Mouse (Mus musculus) forebrain, embryonic 10.5 days (tissue): Measurements from ENCODE around the gene Smc4. TPM values are rescaled to one million over a fixed set of nuclear protein-coding genes. Genes with fewer than 3 reads are reported as not detected.
"Not testable (repeated sequence)": the region's sequence is repeated elsewhere in the genome, so short reads cannot be mapped to it uniquely, and the experiment has no call there.

Source experiments
- DNase-seq: peaks from one replicate; pipeline ENCODE4 v3.0.0-alpha.2; 2017; ENCODE audit warnings: low spot score; ENCODE audit errors: extremely low spot score
- H3K27ac ChIP-seq: fragments of 300-500 bp; sonication (generic); 2 replicates; pipeline ENCODE4 v1.5.1; 2016; ENCODE audit warnings: mild to moderate bottlenecking
- H3K27me3 ChIP-seq: fragments of 300-500 bp; sonication (generic); 2 replicates; pipeline ENCODE4 v1.6.1; 2016; ENCODE audit warnings: mild to moderate bottlenecking; ENCODE audit not compliant: poor library complexity, severe bottlenecking
- H3K36me3 ChIP-seq: fragments of 300-500 bp; sonication (generic); replicated peaks from 2 replicates; pipeline ENCODE4 v1.6.1; 2016; ENCODE audit warnings: mild to moderate bottlenecking, moderate library complexity
- H3K4me1 ChIP-seq: fragments of 300-500 bp; sonication (generic); 2 replicates; pipeline ENCODE4 v1.6.1; 2016
- H3K4me3 ChIP-seq: fragments of 300-500 bp; sonication (generic); 2 replicates; pipeline ENCODE4 v1.5.1; 2016; ENCODE audit warnings: mild to moderate bottlenecking, moderate library complexity
- H3K9me3 ChIP-seq: fragments of 300-500 bp; sonication (generic); 2 replicates; pipeline ENCODE4 v1.6.1; 2016; ENCODE audit warnings: mild to moderate bottlenecking, moderate library complexity
- WGBS: fragments of 180-500 bp; shearing (Covaris S2); methylation state at CpG from one replicate; pipeline ENCODE4 v1.1.7; 2016; 5-methylcytosine and 5-hydroxymethylcytosine counted together
- polyA plus RNA-seq: library from polyadenylated mRNA; unstranded; fragments of >200 nt; fragmentation: Nextera tagmentation; extraction: Ambion mirVana; gene quantifications from 2 replicates; pipeline ENCODE4 v1.2.1, GENCODE M21; 2016

Gene Smc4
- polyA plus RNA-seq, 1 experiment from 2014 or later, result 195 TPM

DNA sequence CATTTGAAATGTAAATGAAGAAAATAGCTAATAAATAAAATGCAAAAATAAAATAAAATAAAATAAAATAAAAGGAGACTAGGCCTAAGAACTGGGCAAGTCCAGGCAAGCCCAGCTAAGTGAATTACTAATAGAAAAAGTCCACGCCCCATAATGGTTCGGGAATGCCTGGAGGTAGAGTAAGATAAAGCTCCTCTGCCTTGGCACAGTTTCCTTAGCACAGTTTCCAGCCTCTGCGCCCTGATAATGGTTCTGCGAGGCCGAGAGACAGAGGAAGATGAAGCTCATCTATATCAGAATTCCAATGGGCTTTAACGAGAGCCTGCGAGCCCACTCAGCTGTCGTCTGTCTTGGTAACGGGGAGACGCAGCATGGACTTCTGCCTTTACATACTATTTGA, 25.4 kb upstream of the Smc4 start:
- Histone ChIP-seq H3K9me3 (no peaks in the 10 kb centered on the region), H3K4me1 (peaks cover 5% of the 10 kb centered on the region; the same call in 1 of the 2 replicates), H3K36me3 (peaks cover 24% of the 10 kb centered on the region), H3K4me3 (no peak overlapping the region), H3K27me3 (no peaks in the 10 kb centered on the region), H3K27ac (no peak overlapping the region)
- no peak for DNase-seq
- 94% methylated on average over 10 of the region's 10 CpGs for WGBS

DNA sequence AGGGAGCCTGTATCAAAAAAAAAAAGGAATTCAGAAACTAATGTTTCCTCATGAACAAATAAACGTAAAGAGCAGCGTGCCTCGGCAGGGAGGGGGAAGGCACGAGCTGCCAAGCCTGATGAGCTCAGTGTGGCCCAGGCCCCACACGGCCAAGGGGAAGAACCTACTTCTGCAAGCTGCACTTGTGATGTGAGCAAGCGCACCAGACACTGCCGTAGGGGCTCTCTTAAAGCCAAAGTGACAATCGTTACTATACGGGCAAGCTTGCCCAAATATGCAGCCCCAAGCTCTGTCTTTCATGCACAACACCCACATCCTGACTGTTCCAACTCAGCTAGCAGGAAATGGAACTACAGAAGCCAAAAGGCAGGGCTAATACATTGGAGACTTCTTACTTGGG, 23.6 kb upstream of the Smc4 start:
- H3K9me3 ChIP-seq, result no peaks in the 10 kb centered on the region
- H3K36me3 ChIP-seq, result peaks cover 38% of the 10 kb centered on the region
- H3K4me3 ChIP-seq, result no peak overlapping the region
- 90% methylated on average over 9 of the region's 9 CpGs for WGBS
- DNase-seq, result no peak
- H3K27ac ChIP-seq, result no peak overlapping the region
- H3K27me3 ChIP-seq, result no peaks in the 10 kb centered on the region
- peaks cover 4% of the 10 kb centered on the region; the same call in 1 of the 2 replicates for H3K4me1 ChIP-seq

DNA sequence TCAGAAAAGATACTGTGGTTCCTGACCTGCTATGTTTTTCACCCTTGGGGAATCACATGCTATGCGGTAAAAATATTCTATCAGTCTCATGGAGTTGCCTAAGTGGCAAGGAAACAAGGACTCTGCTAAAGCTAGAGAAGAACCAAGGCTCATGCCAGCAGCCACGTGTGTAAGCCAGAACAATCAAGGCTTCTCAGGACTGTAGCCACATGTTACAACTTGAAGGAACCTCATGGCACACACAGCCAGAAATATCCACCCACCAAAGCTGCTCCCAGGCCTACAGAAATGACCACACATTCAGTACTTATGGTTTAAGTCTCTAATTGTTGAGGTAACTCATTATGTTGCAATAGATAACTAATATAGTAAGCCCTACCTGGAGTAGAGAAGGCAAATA, 18.0 kb upstream of the Smc4 start:
- Histone ChIP-seq H3K9me3 (no peaks in the 10 kb centered on the region), H3K4me3 (no peak overlapping the region), H3K27ac (no peak overlapping the region), H3K36me3 (peaks cover 54% of the 10 kb centered on the region), H3K27me3 (no peaks in the 10 kb centered on the region), H3K4me1 (no peaks in the 10 kb centered on the region)
- no peak for DNase-seq
- whole genome bisulfite sequencing, result 97% methylated on average over 2 of the region's 2 CpGs

DNA sequence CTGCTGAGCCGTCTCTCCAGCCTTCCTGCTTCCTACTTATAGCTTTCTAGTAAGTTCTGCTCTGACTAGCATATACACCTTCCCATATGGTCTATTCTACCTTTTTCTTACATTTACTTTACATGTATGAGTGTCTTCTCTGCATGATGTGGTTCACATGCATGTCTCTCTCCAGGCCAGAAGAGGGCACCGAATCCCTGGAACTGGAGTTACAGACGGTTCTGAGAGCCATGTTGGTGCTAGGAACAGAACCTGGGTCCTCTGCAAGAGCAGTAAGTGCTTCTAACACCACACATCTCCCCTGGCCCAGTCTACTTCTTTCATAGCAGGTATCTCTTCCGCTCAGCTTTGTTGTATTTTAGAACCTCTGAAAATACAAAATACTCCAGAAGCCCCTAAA, 1.8 kb upstream of the Smc4 start:
- H3K4me3 ChIP-seq, result no peak overlapping the region
- DNase-seq, result no peak

DNA sequence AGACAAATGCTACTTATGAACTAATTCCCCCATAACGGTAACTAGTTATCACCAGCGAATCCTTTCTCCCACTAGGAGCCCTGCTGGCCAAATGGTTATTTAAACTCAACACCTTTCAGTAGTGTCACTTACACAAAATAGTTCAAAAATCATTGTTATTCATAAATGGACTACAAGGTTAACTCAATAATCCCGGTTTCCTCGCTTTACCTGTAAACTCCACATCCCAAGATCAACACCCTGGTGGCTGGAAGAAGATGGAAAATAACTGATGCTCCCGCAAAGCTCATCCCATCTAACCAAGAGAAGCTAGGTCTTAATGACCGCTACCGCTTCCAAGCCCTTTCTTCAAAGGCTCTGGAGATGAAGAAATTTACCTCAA, 492 bp upstream of the Smc4 start:
- WGBS, result under 1% methylated on average over 7 of the region's 7 CpGs
- Histone ChIP-seq H3K4me3 (peak overlapping the region; percentile 99), H3K36me3 (peaks cover 27% of the 10 kb centered on the region), H3K4me1 (peaks cover 26% of the 10 kb centered on the region), H3K27me3 (no peaks in the 10 kb centered on the region), H3K9me3 (no peaks in the 10 kb centered on the region), H3K27ac (peak overlapping the region; percentile 96)
- no peak for DNase-seq

More for the DNA sequence above, 1.8 kb upstream of the Smc4 start:
- WGBS, result 87% methylated on average over 4 of the region's 4 CpGs
- Histone ChIP-seq H3K9me3 (no peaks in the 10 kb centered on the region), H3K36me3 (peaks cover 19% of the 10 kb centered on the region), H3K4me1 (peaks cover 20% of the 10 kb centered on the region), H3K27ac (no peak overlapping the region), H3K27me3 (no peaks in the 10 kb centered on the region)

DNA sequence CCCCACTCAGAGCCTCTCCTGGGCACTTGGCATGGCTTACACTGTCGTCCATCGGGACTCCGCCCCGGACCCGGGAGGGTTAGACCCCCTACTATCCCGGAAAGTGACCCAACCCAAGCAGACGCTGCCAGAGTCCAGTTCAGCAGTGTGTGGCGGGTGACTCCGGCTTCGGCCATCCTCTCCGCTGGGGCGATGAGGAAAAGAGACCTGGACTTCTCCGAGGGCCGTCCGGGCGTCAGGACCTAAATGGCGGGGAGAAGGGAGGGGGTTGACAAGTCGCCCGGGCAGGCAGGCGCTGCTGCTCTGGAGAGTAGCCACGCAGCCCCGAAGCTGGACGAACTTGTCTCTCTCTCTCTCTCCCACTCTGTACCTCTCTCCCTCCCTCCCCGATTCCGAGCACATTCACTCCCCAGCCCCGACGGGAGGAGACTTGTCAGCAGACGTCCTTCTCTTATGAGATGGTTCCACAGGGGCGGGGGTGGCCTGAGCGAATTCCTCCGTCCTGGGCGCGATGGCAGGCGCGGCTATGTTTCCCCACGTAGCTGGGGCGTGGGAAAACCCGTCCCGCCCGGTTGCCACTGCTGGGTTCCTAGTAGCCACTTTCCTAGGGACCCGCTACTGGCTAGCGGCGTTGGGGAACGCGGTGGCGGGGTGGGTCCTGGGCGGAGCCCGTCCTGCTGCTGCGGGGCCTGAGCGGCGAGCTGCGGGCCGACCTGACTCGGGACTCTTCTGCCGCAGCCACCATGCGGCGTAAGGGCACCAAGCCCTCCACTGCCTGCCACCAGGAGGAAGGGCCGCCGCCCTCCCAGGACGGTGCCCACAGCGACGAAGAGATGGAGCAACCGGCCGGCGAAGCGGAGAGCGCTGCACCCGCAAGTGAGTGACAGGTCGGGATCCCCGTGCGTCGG, 1.1 kb downstream of the Smc4 start:
- DNase-seq, result peak; percentile 65
- Histone ChIP-seq H3K36me3 (peaks cover 42% of the 10 kb centered on the region), H3K4me3 (peak overlapping the region; percentile 99), H3K27me3 (no peaks in the 10 kb centered on the region), H3K27ac (peak overlapping the region; percentile 96), H3K9me3 (no peaks in the 10 kb centered on the region), H3K4me1 (peaks cover 26% of the 10 kb centered on the region)
- under 1% methylated on average over 72 of the region's 72 CpGs for WGBS

DNA sequence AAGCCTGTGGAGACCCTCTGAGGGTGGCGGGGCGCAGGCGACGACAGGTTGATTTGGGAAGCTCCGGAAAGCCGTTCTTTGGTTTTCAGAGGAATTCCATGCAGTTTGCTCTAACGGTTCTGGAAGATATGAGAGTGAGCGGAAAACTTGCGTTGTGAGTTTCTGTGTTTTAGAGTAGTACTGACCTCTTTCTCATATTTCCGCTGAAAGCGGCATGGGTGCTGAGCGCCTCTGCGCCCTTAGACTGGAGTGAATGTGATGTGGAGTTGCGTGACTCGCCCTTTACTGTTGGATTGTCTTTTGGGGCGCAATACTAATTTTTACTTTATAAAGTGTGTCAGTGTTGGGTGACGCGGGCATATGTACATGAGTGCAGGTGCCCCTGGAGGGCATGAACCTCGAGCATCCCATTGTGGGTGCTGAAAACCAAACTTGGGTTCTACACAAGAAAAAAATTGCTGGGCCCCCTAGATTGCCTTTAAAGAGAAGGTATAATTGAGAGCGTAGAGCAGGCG, 1.8 kb downstream of the Smc4 start:
- 13% methylated on average over 21 of the region's 21 CpGs for WGBS
- H3K4me1 ChIP-seq, result peaks cover 26% of the 10 kb centered on the region
- peaks cover 47% of the 10 kb centered on the region for H3K36me3 ChIP-seq
- no peaks in the 10 kb centered on the region for H3K9me3 ChIP-seq
- peak overlapping the region; percentile 96 for H3K27ac ChIP-seq
- H3K4me3 ChIP-seq, result peak overlapping the region; percentile 99
- H3K27me3 ChIP-seq, result no peaks in the 10 kb centered on the region
- DNase-seq, result no peak

DNA sequence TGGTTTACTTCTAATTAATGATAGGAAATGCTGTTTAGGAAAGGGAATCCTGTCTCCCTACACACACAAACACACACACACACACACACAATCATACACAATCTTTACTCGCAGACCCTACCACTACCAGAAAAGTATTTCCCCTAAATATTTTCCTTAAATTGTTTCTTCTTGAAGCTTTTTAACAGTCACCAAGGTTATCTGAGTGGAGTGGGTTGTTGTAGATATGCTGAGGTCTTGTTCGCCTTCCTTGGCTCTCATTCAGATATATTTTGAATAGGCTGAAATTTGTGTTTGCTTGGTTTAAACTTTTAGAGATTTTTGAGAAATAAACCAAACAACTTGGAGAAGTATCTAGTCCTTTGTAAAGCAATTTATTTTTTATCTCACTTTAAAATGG, 4.3 kb downstream of the Smc4 start:
- H3K4me3 ChIP-seq, result no peak overlapping the region
- no peak for DNase-seq
- peaks cover 23% of the 10 kb centered on the region for H3K4me1 ChIP-seq
- no peak overlapping the region for H3K27ac ChIP-seq
- WGBS, result 91% methylated on average over 2 of the region's 2 CpGs
- H3K27me3 ChIP-seq, result no peaks in the 10 kb centered on the region
- H3K36me3 ChIP-seq, result peaks cover 66% of the 10 kb centered on the region
- H3K9me3 ChIP-seq, result no peaks in the 10 kb centered on the region

DNA sequence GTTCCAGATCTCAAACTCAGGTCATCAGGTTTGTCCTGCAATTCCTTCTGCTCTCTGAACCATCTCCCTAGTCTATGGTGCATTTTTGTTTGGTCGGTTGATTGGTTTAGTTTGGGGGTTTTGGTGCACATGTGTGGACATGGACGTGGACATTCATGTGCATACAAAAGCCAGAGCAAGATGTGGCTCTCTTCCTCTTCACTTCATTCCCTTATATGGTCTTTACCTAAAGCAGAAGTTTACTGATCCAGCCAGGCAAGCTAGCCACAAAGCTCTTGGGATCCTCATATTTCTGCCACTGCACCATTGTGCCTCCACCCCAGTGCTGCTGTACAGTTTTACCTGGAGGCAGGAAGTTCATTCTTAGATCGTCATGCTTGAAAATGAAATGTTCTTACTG, 12.6 kb downstream of the Smc4 start:
- Histone ChIP-seq H3K27me3 (no peaks in the 10 kb centered on the region), H3K9me3 (no peaks in the 10 kb centered on the region), H3K4me1 (no peaks in the 10 kb centered on the region), H3K36me3 (peaks cover 98% of the 10 kb centered on the region), H3K4me3 (no peak overlapping the region), H3K27ac (no peak overlapping the region)
- WGBS, result 95% methylated on average over 3 of the region's 3 CpGs
- no peak for DNase-seq

DNA sequence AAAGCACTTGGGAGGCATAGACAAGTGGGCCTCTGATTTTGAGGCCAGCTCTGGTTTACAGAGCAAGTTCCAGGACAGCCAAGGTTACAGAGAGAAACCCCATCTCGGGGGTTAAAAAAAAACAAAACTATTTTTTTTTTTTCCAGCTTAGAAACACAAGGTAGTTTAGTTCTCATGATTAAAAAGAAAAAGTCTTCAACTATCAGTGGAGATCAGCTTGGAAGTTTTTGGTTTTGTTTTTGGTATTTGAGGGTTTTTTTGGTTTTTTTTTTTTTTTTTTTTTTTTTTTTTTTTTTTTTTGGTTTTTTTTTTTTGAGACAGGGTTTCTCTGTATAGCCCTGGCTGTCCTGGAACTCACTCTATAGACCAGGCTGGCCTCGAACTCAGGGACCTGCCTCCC, 14.1 kb downstream of the Smc4 start:
- not testable (repeated sequence) for H3K27ac ChIP-seq, H3K4me1 ChIP-seq, H3K27me3 ChIP-seq, H3K9me3 ChIP-seq, H3K4me3 ChIP-seq, DNase-seq
- H3K36me3 ChIP-seq, result peaks cover 99% of the 10 kb centered on the region
- WGBS, result 98% methylated on average over 2 of the region's 2 CpGs

DNA sequence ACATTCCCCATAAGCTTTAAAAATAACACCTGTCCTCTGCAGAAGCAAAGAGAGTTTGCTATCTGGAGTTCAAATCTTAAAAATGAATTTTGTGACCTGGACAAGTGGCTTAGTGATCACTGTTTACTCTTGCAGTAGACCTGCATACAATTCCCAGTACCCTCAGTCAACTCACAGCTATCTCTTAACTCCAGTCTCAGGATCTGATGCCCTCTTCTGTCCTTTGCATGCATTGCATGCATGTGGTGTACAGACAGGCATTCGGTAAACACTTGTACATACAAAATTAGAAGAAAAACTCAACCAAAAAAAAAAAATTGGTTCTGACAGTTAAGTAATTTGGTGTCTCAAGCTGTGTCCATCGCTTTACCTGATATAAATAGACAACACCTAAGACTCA, 15.7 kb downstream of the Smc4 start:
- Histone ChIP-seq H3K36me3 (peaks cover 99% of the 10 kb centered on the region), H3K27ac (no peak overlapping the region), H3K9me3 (no peaks in the 10 kb centered on the region), H3K4me3 (no peak overlapping the region), H3K27me3 (no peaks in the 10 kb centered on the region), H3K4me1 (no peaks in the 10 kb centered on the region)
- WGBS, result 88% methylated on average over 2 of the region's 2 CpGs
- no peak for DNase-seq

DNA sequence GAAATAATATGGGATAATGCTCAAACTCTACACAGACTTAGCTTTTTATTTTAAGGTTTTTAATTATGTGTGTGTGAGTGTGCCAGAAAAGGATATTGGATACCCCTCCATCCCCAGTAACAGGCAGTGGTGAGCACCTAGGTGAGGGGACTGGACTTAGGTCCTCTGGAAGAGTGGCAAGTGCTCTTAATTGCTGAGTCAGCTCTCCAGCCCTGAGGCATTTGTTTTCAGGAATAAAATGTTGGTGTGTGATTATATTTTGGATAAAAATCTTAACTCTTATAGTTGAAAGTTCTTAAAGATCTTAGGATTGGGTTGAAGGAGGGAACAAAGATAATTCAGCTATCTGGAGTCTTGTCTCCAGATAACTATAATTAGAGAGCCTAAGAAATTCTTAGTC, 16.2 kb downstream of the Smc4 start:
- H3K36me3 ChIP-seq, result peaks cover 99% of the 10 kb centered on the region
- no peak for DNase-seq
- H3K4me1 ChIP-seq, result no peaks in the 10 kb centered on the region
- no peaks in the 10 kb centered on the region for H3K27me3 ChIP-seq
- no peak overlapping the region for H3K27ac ChIP-seq
- no peaks in the 10 kb centered on the region for H3K9me3 ChIP-seq
- H3K4me3 ChIP-seq, result no peak overlapping the region

DNA sequence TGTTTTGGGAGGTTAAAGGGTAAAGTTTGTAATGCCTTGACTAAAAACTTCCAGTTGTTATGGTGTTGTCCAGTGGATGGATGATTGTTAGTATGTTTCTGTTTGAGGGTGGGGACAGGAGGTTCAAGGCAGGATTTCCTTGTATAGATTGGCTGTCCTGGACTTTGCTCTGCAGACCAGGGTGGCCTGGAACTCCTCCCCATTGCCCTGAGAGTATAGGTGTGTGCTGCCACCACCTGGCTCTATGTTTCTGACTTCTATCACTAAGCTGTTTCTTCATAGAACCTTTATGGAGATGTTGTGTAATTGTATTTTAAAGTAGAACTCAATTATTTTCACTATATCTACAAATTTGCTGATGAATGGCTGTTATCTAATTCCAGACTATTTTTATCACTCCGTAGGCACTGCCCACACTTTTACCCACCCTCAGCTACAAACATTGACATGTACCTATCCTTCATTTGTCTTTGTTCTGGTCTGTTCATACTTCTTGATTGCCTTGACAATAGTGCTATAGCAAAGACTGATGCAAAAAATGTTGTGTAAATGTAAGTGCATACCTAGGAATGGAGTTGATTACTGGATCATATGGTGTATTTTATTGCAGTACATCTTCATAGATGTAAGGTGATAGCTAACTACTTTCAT, 21.7 kb downstream of the Smc4 start:
- 95% methylated on average over 1 of the region's 1 CpGs for WGBS
- Histone ChIP-seq H3K36me3 (peaks cover 100% of the 10 kb centered on the region), H3K9me3 (no peaks in the 10 kb centered on the region), H3K4me3 (no peak overlapping the region), H3K27ac (no peak overlapping the region), H3K4me1 (no peaks in the 10 kb centered on the region), H3K27me3 (no peaks in the 10 kb centered on the region)
- no peak for DNase-seq
